Mouse (Mus musculus): ENCODE results near the gene Fbln7. TPM values are rescaled to one million over a fixed set of nuclear protein-coding genes. Genes with fewer than 3 reads are reported as not detected.
A peak's percentile ranks its signal among the peaks of the same experiment; 100 is the strongest.

The Fbln7 gene
- polyA plus RNA-seq, 1 experiment = 0.19 TPM

DNA sequence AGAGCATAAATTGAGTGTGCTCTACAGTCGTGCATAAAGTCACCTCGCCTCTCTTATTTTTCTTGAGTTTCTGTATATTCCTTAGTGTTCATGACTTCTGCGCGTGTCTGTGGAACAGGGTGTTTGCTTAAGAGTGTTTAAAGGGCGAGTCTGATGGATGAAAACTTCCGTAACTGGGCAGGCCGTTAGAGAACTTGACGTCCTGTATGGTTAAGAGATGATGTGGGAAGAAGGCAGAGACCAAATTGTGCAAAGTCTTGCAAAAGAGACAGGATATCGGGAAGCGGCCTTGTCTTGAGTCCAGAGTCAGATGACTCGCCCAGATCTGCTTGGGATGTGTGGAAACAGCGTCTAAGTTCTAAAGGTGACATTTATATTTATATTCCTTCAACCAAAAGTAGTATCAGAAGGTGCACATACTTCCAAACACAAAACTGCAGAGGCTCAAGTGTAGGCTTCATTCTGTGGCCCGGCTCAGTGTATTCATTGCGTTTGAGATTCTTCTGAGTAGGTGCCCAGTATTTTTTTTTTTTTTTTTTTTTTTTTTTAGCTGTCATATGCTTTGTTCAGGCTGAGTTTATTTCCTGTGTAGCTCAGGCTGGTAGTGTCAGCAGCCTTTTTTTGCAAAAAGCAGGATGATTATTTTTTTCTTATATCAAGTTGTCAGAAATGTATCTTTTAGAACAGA is 43.7 kb upstream of the Fbln7 start:
- peak overlapping the region; percentile 86 for H3K4me2 ChIP-seq (ENCODE audit: low read depth)
- TF ChIP-seq E2F4 (IDR thresholded peaks at IDR 0.05; ENCODE audit: insufficient read depth) (no peak), TCF12 (IDR thresholded peaks at IDR 0.05; ENCODE audit: insufficient read depth, poor library complexity, severe bottlenecking) (no peak), CEBPB (IDR thresholded peaks at IDR 0.05; ENCODE audit: insufficient read depth, poor library complexity, severe bottlenecking) (no peak), MAX (IDR thresholded peaks at IDR 0.05; ENCODE audit: low read depth) (no peak), REST (IDR thresholded peaks at IDR 0.05; ENCODE audit: insufficient read depth, insufficient read length) (no peak), MYOD1 (IDR thresholded peaks at IDR 0.05; ENCODE audit: control insufficient read depth in 1 of 3, insufficient read length in 2 of 3, low read depth in 2 of 3) (no peak), MYOG (IDR thresholded peaks at IDR 0.05; ENCODE audit: control insufficient read depth in 1 of 3, insufficient read depth in 1 of 3, insufficient read length in 2 of 3, low read depth in 2 of 3) (no peak), TCF3 (IDR thresholded peaks at IDR 0.05; ENCODE audit: insufficient read length, low read depth) (no peak), USF1 (IDR thresholded peaks at IDR 0.05; ENCODE audit: low read depth) (no peak), POLR2AphosphoS2 (IDR thresholded peaks at IDR 0.05; ENCODE audit: insufficient read length, low read depth) (no peak), POLR2A (IDR thresholded peaks at IDR 0.05; ENCODE audit: insufficient read length, low read depth) (no peak), SRF (IDR thresholded peaks at IDR 0.05; ENCODE audit: control insufficient read depth, insufficient read length, low read depth) (no peak)
- peaks cover 34% of the 10 kb centered on the region for H3K79me2 ChIP-seq (ENCODE audit: control insufficient read depth, insufficient read depth)
- no peaks in the 10 kb centered on the region for H3K27me3 ChIP-seq (ENCODE audit: control insufficient read depth, insufficient read depth, insufficient read length)
- H3K4me3 ChIP-seq = peak overlapping the region; percentile 90
- H3K36me3 ChIP-seq (ENCODE audit: control insufficient read depth, insufficient read depth) = peaks cover 1% of the 10 kb centered on the region
- H3ac ChIP-seq (ENCODE audit: control insufficient read depth, insufficient read length) = peak overlapping the region; percentile 31

DNA sequence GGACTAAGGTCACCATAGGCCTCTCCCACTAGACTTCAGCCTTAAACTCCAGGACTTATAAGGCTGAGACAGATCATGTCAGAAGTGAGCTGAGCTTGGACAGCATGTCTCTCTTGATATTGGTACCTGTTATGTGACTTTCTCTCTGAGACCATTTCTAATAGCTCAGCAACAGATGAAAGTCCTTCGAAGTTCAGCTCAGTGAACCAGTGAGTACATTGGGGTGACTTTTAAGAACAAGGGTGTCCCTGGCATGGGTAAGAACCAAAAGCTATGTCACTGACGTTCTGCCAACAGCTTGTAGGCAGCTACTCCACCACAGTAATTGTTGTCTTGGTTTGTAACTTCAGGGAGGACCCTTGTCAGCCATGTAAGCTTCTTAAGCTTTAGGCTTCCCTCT is 42.1 kb upstream of the Fbln7 start:
- Histone ChIP-seq H3K4me3 (no peak overlapping the region), H3K36me3 (ENCODE audit: control insufficient read depth, insufficient read depth) (peaks cover 6% of the 10 kb centered on the region), H3ac (ENCODE audit: control insufficient read depth, insufficient read length) (no peak overlapping the region), H3K79me2 (ENCODE audit: control insufficient read depth, insufficient read depth) (peaks cover 34% of the 10 kb centered on the region), H3K4me2 (ENCODE audit: low read depth) (no peak overlapping the region), H3K27me3 (ENCODE audit: control insufficient read depth, insufficient read depth, insufficient read length) (no peaks in the 10 kb centered on the region)
- TF ChIP-seq POLR2AphosphoS2 (IDR thresholded peaks at IDR 0.05; ENCODE audit: insufficient read length, low read depth) = no peak
- TF ChIP-seq MAX (IDR thresholded peaks at IDR 0.05; ENCODE audit: low read depth) = no peak
- no peak for TF ChIP-seq REST (IDR thresholded peaks at IDR 0.05; ENCODE audit: insufficient read depth, insufficient read length)
- TF ChIP-seq TCF12 (IDR thresholded peaks at IDR 0.05; ENCODE audit: insufficient read depth, poor library complexity, severe bottlenecking) = no peak
- TF ChIP-seq MYOG (IDR thresholded peaks at IDR 0.05; ENCODE audit: control insufficient read depth in 1 of 3, insufficient read depth in 1 of 3, insufficient read length in 2 of 3, low read depth in 2 of 3) = no peak
- no peak for TF ChIP-seq MYOD1 (IDR thresholded peaks at IDR 0.05; ENCODE audit: control insufficient read depth in 1 of 3, insufficient read length in 2 of 3, low read depth in 2 of 3)
- TF ChIP-seq SRF (IDR thresholded peaks at IDR 0.05; ENCODE audit: control insufficient read depth, insufficient read length, low read depth) = no peak
- no peak for TF ChIP-seq TCF3 (IDR thresholded peaks at IDR 0.05; ENCODE audit: insufficient read length, low read depth)
- no peak for TF ChIP-seq POLR2A (IDR thresholded peaks at IDR 0.05; ENCODE audit: insufficient read length, low read depth)
- no peak for TF ChIP-seq CEBPB (IDR thresholded peaks at IDR 0.05; ENCODE audit: insufficient read depth, poor library complexity, severe bottlenecking)
- no peak for TF ChIP-seq USF1 (IDR thresholded peaks at IDR 0.05; ENCODE audit: low read depth)

DNA sequence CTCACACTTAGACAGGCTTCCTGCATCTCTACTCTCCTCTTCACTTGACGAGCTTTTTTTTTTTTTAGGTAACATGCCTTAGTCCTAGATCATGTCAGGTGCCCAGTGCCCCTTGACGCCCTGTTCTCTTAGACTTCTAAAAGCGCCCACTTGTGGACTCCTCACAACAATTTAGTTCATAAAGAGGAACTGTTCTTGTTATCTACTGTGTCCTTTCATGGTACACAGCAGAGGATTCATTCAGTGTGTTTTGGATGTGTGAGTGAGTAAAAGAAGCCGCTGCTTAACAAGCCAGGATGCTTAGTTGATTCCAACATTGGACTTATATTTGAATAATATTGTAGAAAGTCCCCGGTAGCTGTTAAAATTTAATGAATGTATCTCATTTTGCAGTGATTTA is 38.9 kb upstream of the Fbln7 start:
- Histone ChIP-seq H3K79me2 (ENCODE audit: control insufficient read depth, insufficient read depth) (peaks cover 30% of the 10 kb centered on the region), H3K4me2 (ENCODE audit: low read depth) (no peak overlapping the region), H3ac (ENCODE audit: control insufficient read depth, insufficient read length) (no peak overlapping the region), H3K36me3 (ENCODE audit: control insufficient read depth, insufficient read depth) (peaks cover 15% of the 10 kb centered on the region), H3K27me3 (ENCODE audit: control insufficient read depth, insufficient read depth, insufficient read length) (no peaks in the 10 kb centered on the region), H3K4me3 (no peak overlapping the region)
- TF ChIP-seq MYOG (IDR thresholded peaks at IDR 0.05; ENCODE audit: control insufficient read depth in 1 of 3, insufficient read depth in 1 of 3, insufficient read length in 2 of 3, low read depth in 2 of 3) (no peak), TCF12 (IDR thresholded peaks at IDR 0.05; ENCODE audit: insufficient read depth, poor library complexity, severe bottlenecking) (no peak), REST (IDR thresholded peaks at IDR 0.05; ENCODE audit: insufficient read depth, insufficient read length) (no peak), CEBPB (IDR thresholded peaks at IDR 0.05; ENCODE audit: insufficient read depth, poor library complexity, severe bottlenecking) (no peak), MYOD1 (IDR thresholded peaks at IDR 0.05; ENCODE audit: control insufficient read depth in 1 of 3, insufficient read length in 2 of 3, low read depth in 2 of 3) (no peak), E2F4 (IDR thresholded peaks at IDR 0.05; ENCODE audit: insufficient read depth) (no peak), POLR2AphosphoS2 (IDR thresholded peaks at IDR 0.05; ENCODE audit: insufficient read length, low read depth) (no peak), MAX (IDR thresholded peaks at IDR 0.05; ENCODE audit: low read depth) (no peak), TCF3 (IDR thresholded peaks at IDR 0.05; ENCODE audit: insufficient read length, low read depth) (no peak), POLR2A (IDR thresholded peaks at IDR 0.05; ENCODE audit: insufficient read length, low read depth) (no peak), SRF (IDR thresholded peaks at IDR 0.05; ENCODE audit: control insufficient read depth, insufficient read length, low read depth) (no peak), USF1 (IDR thresholded peaks at IDR 0.05; ENCODE audit: low read depth) (no peak)

DNA sequence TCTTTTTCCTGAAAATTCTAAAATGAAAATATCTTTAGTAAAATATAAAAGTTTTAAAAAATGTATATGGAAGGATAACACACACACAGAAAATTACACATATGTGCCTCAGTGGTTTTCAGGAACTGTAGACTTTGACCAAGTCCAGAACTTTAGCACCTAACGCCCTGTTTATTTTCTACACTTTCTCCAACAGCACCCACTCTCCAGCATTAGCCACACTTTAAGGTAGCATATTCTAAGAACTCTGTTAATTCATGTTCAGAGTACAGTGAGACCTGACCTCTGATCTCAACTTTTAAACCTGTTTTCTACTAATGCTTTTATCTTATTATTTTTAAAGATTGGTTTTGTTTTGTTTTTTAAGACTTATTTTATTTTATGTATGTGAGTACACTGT is 35.0 kb upstream of the Fbln7 start:
- no peak overlapping the region for H3K4me2 ChIP-seq (ENCODE audit: low read depth)
- H3ac ChIP-seq (ENCODE audit: control insufficient read depth, insufficient read length) = no peak overlapping the region
- no peaks in the 10 kb centered on the region for H3K27me3 ChIP-seq (ENCODE audit: control insufficient read depth, insufficient read depth, insufficient read length)
- peaks cover 21% of the 10 kb centered on the region for H3K36me3 ChIP-seq (ENCODE audit: control insufficient read depth, insufficient read depth)
- TF ChIP-seq MYOD1 (IDR thresholded peaks at IDR 0.05; ENCODE audit: control insufficient read depth in 1 of 3, insufficient read length in 2 of 3, low read depth in 2 of 3) (no peak), USF1 (IDR thresholded peaks at IDR 0.05; ENCODE audit: low read depth) (no peak), TCF3 (IDR thresholded peaks at IDR 0.05; ENCODE audit: insufficient read length, low read depth) (no peak), MAX (IDR thresholded peaks at IDR 0.05; ENCODE audit: low read depth) (no peak), E2F4 (IDR thresholded peaks at IDR 0.05; ENCODE audit: insufficient read depth) (no peak), CEBPB (IDR thresholded peaks at IDR 0.05; ENCODE audit: insufficient read depth, poor library complexity, severe bottlenecking) (no peak), POLR2AphosphoS2 (IDR thresholded peaks at IDR 0.05; ENCODE audit: insufficient read length, low read depth) (no peak), MYOG (IDR thresholded peaks at IDR 0.05; ENCODE audit: control insufficient read depth in 1 of 3, insufficient read depth in 1 of 3, insufficient read length in 2 of 3, low read depth in 2 of 3) (no peak)
- H3K79me2 ChIP-seq (ENCODE audit: control insufficient read depth, insufficient read depth) = no peaks in the 10 kb centered on the region
- no peak overlapping the region for H3K4me3 ChIP-seq
